Mouse (Mus musculus) midbrain, embryonic 16.5 days (tissue): ENCODE measurements around the gene Dcst2. TPM values are rescaled to one million over a fixed set of nuclear protein-coding genes. Genes with fewer than 3 reads are reported as not detected.

ENCODE experiments used
- ATAC-seq: fragments of 200-750 bp; cut with Nextera tagmentation; 2 replicates; pipeline ENCODE4 v1.8.0; 2017; ENCODE audit warnings: moderate TSS enrichment
- H3K27ac ChIP-seq: fragments of 300-500 bp; sonication (generic); 2 replicates; pipeline ENCODE4 v1.5.1; 2014; ENCODE audit warnings: mild to moderate bottlenecking, low read length, mixed read lengths
- H3K27me3 ChIP-seq: fragments of 300-500 bp; sonication (generic); 2 replicates; pipeline ENCODE4 v1.6.1; 2014; ENCODE audit warnings: low read depth, low read length, mixed read lengths; ENCODE audit not compliant: control insufficient read depth, insufficient read depth
- H3K36me3 ChIP-seq: fragments of 300-500 bp; sonication (generic); 2 replicates; pipeline ENCODE4 v1.6.1; 2014; ENCODE audit warnings: mild to moderate bottlenecking, low read length, moderate library complexity, mixed read lengths; ENCODE audit not compliant: control insufficient read depth, insufficient read depth
- H3K4me1 ChIP-seq: fragments of 300-500 bp; sonication (generic); 2 replicates; pipeline ENCODE4 v1.6.1; 2014; ENCODE audit warnings: mild to moderate bottlenecking, low read length, mixed read lengths; ENCODE audit not compliant: control insufficient read depth, insufficient read depth
- H3K4me2 ChIP-seq: fragments of 300-500 bp; sonication (generic); 2 replicates; pipeline ENCODE4 v1.6.1; 2014; ENCODE audit warnings: mild to moderate bottlenecking, low read length, mixed read lengths
- H3K4me3 ChIP-seq: fragments of 300-500 bp; sonication (generic); 2 replicates; pipeline ENCODE4 v1.5.1; 2014; ENCODE audit warnings: low read depth, mild to moderate bottlenecking, low read length, moderate library complexity, mixed read lengths
- H3K9ac ChIP-seq: fragments of 300-500 bp; sonication (generic); 2 replicates; pipeline ENCODE4 v1.6.1; 2014; ENCODE audit warnings: low read depth, low read length, mixed read lengths
- H3K9me3 ChIP-seq: fragments of 300-500 bp; sonication (generic); replicated peaks from 2 replicates; pipeline ENCODE4 v1.6.1; 2014; ENCODE audit warnings: mild to moderate bottlenecking, low read length, mixed read lengths; ENCODE audit not compliant: control insufficient read depth, poor library complexity, severe bottlenecking
- WGBS: fragments of 180-500 bp; shearing (Covaris S2); extraction: QIAGEN DNeasy Blood & Tissue Kit; methylation state at CpG from one replicate; pipeline ENCODE4 v1.1.7; 2014; 5-methylcytosine and 5-hydroxymethylcytosine counted together
- polyA plus RNA-seq: library from polyadenylated mRNA; unstranded; fragments of >200 nt; fragmentation: Nextera tagmentation; extraction: Ambion mirVana; gene quantifications from 2 replicates; pipeline ENCODE4 v1.2.1, GENCODE M21; 2015

Gene Dcst2
- polyA plus RNA-seq, 1 experiment from 2014 or later, result 0.25 TPM

DNA sequence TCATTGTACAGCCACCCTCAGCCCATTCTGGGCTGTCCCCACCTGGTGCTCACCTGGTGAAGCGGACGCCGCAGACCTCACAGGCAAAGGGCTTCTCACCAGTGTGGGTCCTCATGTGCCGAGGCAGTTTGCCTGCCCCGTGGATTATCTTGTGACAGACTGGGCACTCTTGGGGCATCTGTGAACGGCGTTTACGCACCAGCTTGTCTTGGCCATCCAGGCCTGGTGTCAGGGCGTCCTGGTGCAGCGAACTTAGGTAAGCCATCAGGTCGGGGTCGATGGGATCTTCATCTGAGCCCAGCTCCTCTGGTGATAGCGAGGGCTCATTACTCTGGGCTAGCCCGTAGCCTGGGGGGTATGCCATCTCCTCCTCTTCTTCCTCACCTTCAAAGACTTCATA, 18.5 kb downstream of the Dcst2 start:
- no peaks in the 10 kb centered on the region for H3K9me3 ChIP-seq

DNA sequence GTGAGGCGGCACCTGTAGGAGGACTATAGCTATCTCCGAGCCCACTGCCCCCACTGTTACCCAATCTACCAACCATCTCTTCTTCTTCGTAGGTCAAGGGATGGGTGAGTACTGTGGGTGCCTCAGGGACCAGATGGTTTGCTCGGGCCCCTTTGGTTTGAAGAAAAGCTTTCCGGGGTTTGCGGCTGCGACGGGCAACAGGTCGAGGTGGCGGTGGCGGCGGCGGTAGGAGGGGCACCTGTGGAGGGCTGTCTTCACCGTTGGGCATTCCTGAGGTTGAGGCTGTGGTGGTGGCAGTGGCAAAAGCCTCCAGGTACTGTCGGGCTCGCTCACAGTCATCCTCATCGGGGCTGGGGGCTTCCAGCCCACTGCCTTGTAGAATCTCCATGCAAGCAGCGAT, 18.9 kb downstream of the Dcst2 start:
- no peaks in the 10 kb centered on the region for H3K9me3 ChIP-seq
- ATAC-seq, result no peak
- no peak overlapping the region for H3K27ac ChIP-seq
- H3K9ac ChIP-seq, result no peak overlapping the region
- 96% methylated on average over 18 of the region's 18 CpGs for WGBS
- H3K4me1 ChIP-seq, result peaks cover 3% of the 10 kb centered on the region; the same call in 1 of the 2 replicates
- no peaks in the 10 kb centered on the region for H3K36me3 ChIP-seq
- H3K27me3 ChIP-seq, result no peaks in the 10 kb centered on the region
- H3K4me2 ChIP-seq, result no peak overlapping the region
- H3K4me3 ChIP-seq, result no peak overlapping the region

More for the DNA sequence above, 18.5 kb downstream of the Dcst2 start:
- Histone ChIP-seq H3K4me3 (no peak overlapping the region), H3K4me2 (no peak overlapping the region), H3K27me3 (no peaks in the 10 kb centered on the region), H3K27ac (no peak overlapping the region), H3K4me1 (peaks cover 3% of the 10 kb centered on the region; the same call in 1 of the 2 replicates), H3K36me3 (no peaks in the 10 kb centered on the region), H3K9ac (no peak overlapping the region)
- no peak for ATAC-seq
- WGBS, result 93% methylated on average over 14 of the region's 14 CpGs

DNA sequence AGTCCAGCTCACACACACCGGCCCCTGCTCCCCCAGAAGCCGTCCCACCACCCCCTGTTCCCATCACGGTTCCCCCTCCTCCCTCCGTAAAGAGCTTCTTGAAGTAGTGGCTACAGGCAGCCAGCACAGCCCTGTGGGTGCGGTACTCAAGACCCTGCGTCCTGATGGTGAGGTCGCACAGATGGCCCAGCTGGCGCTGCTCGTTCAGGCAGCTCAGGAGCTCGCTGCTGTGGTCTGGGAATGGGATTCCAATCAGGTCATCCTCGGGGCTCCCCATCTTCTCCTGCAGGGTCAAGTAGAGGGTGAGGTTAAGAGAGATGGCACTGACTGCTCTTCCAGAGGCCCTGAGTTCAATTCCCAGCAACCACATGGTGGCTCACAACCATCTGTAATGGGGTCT, 19.5 kb downstream of the Dcst2 start:
- Histone ChIP-seq H3K27ac (no peak overlapping the region), H3K9me3 (no peaks in the 10 kb centered on the region), H3K4me2 (no peak overlapping the region), H3K4me1 (peaks cover 3% of the 10 kb centered on the region; the same call in 1 of the 2 replicates), H3K36me3 (no peaks in the 10 kb centered on the region), H3K27me3 (no peaks in the 10 kb centered on the region), H3K4me3 (no peak overlapping the region), H3K9ac (no peak overlapping the region)
- no peak for ATAC-seq
- 78% methylated on average over 11 of the region's 11 CpGs for WGBS

DNA sequence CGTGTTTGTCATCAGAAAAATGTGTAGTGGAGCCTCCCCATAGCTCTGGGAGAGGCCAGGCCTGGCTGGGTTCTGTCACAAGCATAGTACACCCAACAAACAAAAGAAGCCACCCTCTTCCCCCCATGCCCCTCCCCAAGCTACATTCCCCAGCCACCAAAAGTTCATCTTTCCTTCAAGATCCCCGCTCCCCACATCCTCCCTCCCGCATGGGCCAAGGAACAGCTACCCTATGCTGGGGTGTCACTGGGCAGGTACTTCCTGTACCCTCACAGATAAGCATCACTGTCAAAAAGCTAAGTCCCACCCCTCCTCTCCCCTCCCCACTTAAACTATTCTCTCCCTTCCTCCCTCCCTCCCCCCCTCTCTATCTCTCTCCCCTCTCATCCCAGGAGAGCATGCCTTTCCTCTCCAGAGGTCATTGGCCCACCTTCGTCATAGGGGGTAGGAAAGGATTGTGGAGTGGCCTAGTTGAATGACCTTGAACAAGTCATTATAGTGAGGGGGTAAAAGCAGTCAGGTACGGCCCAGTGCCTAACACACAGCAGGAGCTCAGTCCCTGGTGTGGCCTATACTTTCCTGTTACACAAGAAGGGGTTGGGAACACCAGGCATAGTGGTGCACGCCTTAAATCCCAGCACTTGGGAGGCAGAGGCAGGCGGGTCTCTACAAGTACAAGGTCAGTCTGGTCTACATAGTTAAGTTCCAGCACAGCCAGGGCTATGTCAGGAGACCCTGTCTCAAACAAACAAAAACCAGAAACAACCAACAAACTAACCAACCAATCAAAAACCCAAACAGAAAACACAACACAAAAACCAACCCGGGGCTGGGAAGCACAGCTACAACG, 20.5 kb downstream of the Dcst2 start:
- no peak overlapping the region for H3K27ac ChIP-seq
- H3K4me1 ChIP-seq, result peaks cover 3% of the 10 kb centered on the region; the same call in 1 of the 2 replicates
- H3K9ac ChIP-seq, result no peak overlapping the region
- no peaks in the 10 kb centered on the region for H3K36me3 ChIP-seq
- H3K4me3 ChIP-seq, result no peak overlapping the region
- ATAC-seq, result no peak
- H3K27me3 ChIP-seq, result no peaks in the 10 kb centered on the region
- no peak overlapping the region for H3K4me2 ChIP-seq
- no peaks in the 10 kb centered on the region for H3K9me3 ChIP-seq
- WGBS, result 88% methylated on average over 9 of the region's 9 CpGs

DNA sequence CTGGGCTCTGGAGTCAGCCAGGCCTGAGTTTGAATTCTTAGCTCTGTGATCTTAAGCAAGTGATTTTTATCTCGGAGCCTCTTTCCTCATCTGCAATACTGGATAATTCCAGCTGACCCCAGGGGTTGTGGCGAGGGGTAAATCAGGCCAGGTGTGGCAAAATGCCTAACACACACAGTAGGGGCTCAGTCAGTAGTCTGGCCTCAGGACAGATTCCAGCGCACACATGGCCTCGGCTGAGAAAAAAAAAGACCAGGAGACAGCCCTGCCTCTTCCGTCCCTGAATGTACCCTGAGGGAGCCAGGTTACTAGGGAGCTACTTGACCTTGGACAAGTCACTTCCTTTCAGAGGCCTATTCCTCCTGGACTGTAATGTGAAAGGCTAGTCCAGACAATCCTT, 21.2 kb downstream of the Dcst2 start:
- WGBS, result 90% methylated on average over 5 of the region's 5 CpGs
- H3K9ac ChIP-seq, result no peak overlapping the region

DNA sequence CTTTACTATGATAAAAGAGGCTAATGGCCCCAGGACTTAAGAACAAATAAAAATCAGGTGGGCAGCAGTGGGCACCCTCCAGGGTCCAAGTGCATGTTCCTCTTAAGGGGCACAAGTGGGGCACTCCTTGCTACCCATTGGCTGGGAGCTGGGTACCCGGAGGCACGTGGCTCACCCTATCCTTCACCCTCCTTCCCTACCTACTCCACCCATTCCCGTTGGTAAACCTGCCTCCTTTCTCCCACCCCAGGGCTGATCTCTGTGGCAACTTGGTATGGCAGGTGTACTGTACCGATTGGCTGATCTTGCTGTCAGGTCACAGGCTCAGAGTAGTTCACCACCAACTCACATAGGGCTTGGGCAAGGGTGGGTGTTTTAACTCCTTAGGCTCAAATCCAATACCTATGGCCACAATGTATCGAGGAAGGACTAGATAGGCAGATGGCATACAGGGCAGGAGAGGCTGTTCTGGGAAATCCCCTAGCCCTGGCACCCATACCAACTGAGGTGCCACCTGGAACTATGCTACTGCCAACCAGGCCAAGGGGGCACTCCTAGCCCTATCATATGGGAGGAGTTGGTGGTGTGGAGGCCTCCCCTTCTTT, 22.0 kb downstream of the Dcst2 start:
- Histone ChIP-seq H3K4me1 (no peaks in the 10 kb centered on the region; the same call in 1 of the 2 replicates), H3K9ac (no peak overlapping the region), H3K4me2 (no peak overlapping the region), H3K36me3 (no peaks in the 10 kb centered on the region), H3K27ac (no peak overlapping the region), H3K27me3 (no peaks in the 10 kb centered on the region), H3K9me3 (no peaks in the 10 kb centered on the region), H3K4me3 (no peak overlapping the region)
- WGBS, result 94% methylated on average over 5 of the region's 5 CpGs
- no peak for ATAC-seq

More for the DNA sequence above, 21.2 kb downstream of the Dcst2 start:
- Histone ChIP-seq H3K27me3 (no peaks in the 10 kb centered on the region), H3K36me3 (no peaks in the 10 kb centered on the region), H3K9me3 (no peaks in the 10 kb centered on the region), H3K4me2 (no peak overlapping the region), H3K27ac (no peak overlapping the region), H3K4me3 (no peak overlapping the region), H3K4me1 (peaks cover 3% of the 10 kb centered on the region; the same call in 1 of the 2 replicates)
- no peak for ATAC-seq

DNA sequence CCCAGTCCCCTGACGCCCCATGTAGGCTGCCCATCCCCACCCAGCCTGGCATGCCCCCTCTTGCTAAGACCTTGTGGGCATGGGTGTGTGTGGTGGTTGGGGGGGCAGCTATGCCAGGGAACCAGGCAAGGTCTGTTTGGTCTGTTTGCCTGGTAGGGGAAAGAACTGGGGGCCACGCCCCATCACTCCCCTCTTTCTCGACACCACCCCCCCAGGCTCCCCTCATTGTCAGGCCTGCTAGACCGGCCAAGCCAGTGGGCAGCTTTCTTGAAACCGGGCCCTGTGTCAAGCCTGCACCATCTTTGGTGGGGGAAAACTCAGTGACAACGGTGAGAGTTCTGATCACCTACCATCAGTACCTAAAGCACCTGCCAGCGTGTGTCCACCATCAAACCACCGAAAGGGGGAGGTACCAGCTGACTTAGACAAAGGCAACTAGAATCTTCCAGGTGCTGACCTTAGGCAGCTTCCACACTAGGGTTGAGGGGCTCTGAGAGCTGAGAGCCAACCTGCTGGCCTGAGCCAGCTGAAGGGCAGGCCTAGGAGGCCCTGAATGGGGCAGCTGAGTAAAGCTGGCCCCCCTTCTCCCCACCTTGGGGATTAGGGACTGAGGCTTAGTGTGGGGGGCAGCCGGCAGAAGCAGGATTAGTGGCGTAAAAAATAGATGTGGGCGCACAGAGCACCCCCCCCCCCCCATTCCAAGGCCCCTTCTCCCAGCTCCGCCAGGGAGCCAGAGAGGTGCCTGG, 22.7 kb downstream of the Dcst2 start:
- Histone ChIP-seq H3K36me3 (no peaks in the 10 kb centered on the region), H3K4me2 (no peak overlapping the region), H3K4me1 (no peaks in the 10 kb centered on the region), H3K9me3 (no peaks in the 10 kb centered on the region), H3K9ac (no peak overlapping the region), H3K27ac (no peak overlapping the region), H3K27me3 (no peaks in the 10 kb centered on the region), H3K4me3 (no peak overlapping the region)
- ATAC-seq, result no peak
- 42% methylated on average over 12 of the region's 12 CpGs for WGBS

DNA sequence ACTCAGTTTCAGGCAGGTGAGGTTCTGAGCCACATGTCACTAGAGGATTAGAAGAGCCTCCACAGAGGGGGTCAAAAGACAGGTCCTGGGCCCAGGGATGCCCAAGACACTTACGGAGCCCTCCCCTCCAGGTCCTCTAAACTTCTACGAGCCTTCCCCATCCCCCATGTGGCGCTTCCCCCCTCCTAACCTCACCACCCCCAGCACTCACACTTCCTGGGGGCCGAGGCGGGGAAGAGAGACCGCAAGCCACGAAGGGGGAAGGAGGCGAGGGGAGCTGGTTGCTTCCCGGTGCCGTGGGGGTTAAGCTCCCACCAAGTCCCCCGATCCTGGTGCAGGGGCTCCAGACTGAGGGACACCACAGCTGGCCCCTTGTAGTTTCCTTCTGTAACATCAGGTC, 23.7 kb downstream of the Dcst2 start:
- H3K9ac ChIP-seq, result no peak overlapping the region
- no peaks in the 10 kb centered on the region for H3K9me3 ChIP-seq
- H3K36me3 ChIP-seq, result no peaks in the 10 kb centered on the region
- no peak overlapping the region for H3K27ac ChIP-seq
- WGBS, result 46% methylated on average over 9 of the region's 11 CpGs
- no peak overlapping the region for H3K4me3 ChIP-seq
- H3K4me2 ChIP-seq, result no peak overlapping the region
- ATAC-seq, result no peak
- H3K27me3 ChIP-seq, result no peaks in the 10 kb centered on the region
- no peaks in the 10 kb centered on the region for H3K4me1 ChIP-seq
